Mouse (Mus musculus): ENCODE measurements around the gene Tbx1. TPM values are rescaled to one million over a fixed set of nuclear protein-coding genes. Genes with fewer than 3 reads are reported as not detected.

Tbx1 gene
- polyA plus RNA-seq, 1 experiment = not detected

- Histone ChIP-seq H3K4me3 (replicated peaks) (no peak overlapping the region), H3K36me3 (ENCODE audit: control insufficient read depth) (no peaks in the 10 kb centered on the region), H3K4me1 (ENCODE audit: control insufficient read depth) (no peaks in the 10 kb centered on the region), H3K9me3 (ENCODE audit: control insufficient read depth, low read length) (no peaks in the 10 kb centered on the region), H3K27me3 (ENCODE audit: control insufficient read depth) (peaks cover 44% of the 10 kb centered on the region)
- TF ChIP-seq TAL1 (IDR thresholded peaks at IDR 0.05; ENCODE audit: low read length) (no peak), GATA1 (IDR thresholded peaks at IDR 0.05; ENCODE audit: low read length) (no peak)
Measured at GRCm38 (mm10) chr16:18596255-18596654, 5.8 kb upstream of the Tbx1 start.

- H3K36me3 ChIP-seq (ENCODE audit: control insufficient read depth) = no peaks in the 10 kb centered on the region
- no peak overlapping the region for H3K4me3 ChIP-seq (replicated peaks)
- TF ChIP-seq GATA1 (IDR thresholded peaks at IDR 0.05; ENCODE audit: low read length) = no peak
- no peak for TF ChIP-seq TAL1 (IDR thresholded peaks at IDR 0.05; ENCODE audit: low read length)
- H3K4me1 ChIP-seq (ENCODE audit: control insufficient read depth) = peaks cover 1% of the 10 kb centered on the region; the same call in 1 of the 2 replicates
- peaks cover 2% of the 10 kb centered on the region; the same call in 1 of the 2 replicates for H3K9me3 ChIP-seq (ENCODE audit: control insufficient read depth, low read length)
- H3K27me3 ChIP-seq (ENCODE audit: control insufficient read depth) = peaks cover 67% of the 10 kb centered on the region
Measured at GRCm38 (mm10) chr16:18593930-18594329, 3.5 kb upstream of the Tbx1 start.

- H3K9me3 ChIP-seq (ENCODE audit: control insufficient read depth, low read length) = peaks cover 5% of the 10 kb centered on the region; the same call in 1 of the 2 replicates
- no peak overlapping the region for H3K4me3 ChIP-seq (replicated peaks)
- TF ChIP-seq TAL1 (IDR thresholded peaks at IDR 0.05; ENCODE audit: low read length) = no peak
- TF ChIP-seq GATA1 (IDR thresholded peaks at IDR 0.05; ENCODE audit: low read length) = no peak
- H3K36me3 ChIP-seq (ENCODE audit: control insufficient read depth) = no peaks in the 10 kb centered on the region
- peaks cover 1% of the 10 kb centered on the region; the same call in 1 of the 2 replicates for H3K4me1 ChIP-seq (ENCODE audit: control insufficient read depth)
- H3K27me3 ChIP-seq (ENCODE audit: control insufficient read depth) = peaks cover 85% of the 10 kb centered on the region
Measured at GRCm38 (mm10) chr16:18591047-18592018, 862 bp upstream of the Tbx1 start.

DNA sequence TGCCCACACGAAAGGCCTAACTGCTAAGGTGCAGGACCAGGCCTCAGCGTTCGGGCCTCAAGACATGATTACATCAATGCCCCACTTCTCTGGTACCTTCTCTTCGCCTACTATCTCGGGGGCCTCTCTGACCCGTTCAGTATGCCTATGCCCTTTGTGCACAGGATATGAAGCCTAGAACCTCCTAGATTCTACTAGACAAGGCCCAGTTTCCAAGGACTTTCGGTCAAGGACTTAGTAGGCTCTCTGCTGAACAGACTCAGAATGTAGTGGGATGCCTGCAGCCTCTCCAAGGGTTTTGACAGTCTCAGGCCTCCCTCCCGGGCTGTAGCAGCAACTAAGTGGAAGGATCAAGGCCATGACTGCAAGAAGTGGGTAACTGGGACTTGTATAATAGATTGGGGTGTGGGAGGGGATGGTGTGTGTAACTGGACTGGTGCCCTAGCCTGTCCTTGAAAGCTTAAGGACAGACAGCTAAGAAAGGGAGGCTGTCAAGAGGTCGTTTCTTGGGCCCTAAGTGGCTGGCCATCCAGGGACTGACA is 1.3 kb downstream of the Tbx1 start:
- no peak overlapping the region for H3K4me3 ChIP-seq (replicated peaks)
- no peaks in the 10 kb centered on the region for H3K36me3 ChIP-seq (ENCODE audit: control insufficient read depth)
- peaks cover 7% of the 10 kb centered on the region; the same call in 1 of the 2 replicates for H3K9me3 ChIP-seq (ENCODE audit: control insufficient read depth, low read length)
- no peak for TF ChIP-seq TAL1 (IDR thresholded peaks at IDR 0.05; ENCODE audit: low read length)
- no peak for TF ChIP-seq GATA1 (IDR thresholded peaks at IDR 0.05; ENCODE audit: low read length)
- peaks cover 1% of the 10 kb centered on the region; the same call in 1 of the 2 replicates for H3K4me1 ChIP-seq (ENCODE audit: control insufficient read depth)
- peaks cover 98% of the 10 kb centered on the region for H3K27me3 ChIP-seq (ENCODE audit: control insufficient read depth)

GRCm38 (mm10) chr16:18588738-18589055 is 1.8 kb downstream of the Tbx1 start:
- no peak overlapping the region for H3K4me3 ChIP-seq (replicated peaks)
- no peak for TF ChIP-seq TAL1 (IDR thresholded peaks at IDR 0.05; ENCODE audit: low read length)
- no peak for TF ChIP-seq GATA1 (IDR thresholded peaks at IDR 0.05; ENCODE audit: low read length)
- peaks cover 7% of the 10 kb centered on the region; the same call in 1 of the 2 replicates for H3K9me3 ChIP-seq (ENCODE audit: control insufficient read depth, low read length)
- peaks cover 98% of the 10 kb centered on the region for H3K27me3 ChIP-seq (ENCODE audit: control insufficient read depth)
- H3K36me3 ChIP-seq (ENCODE audit: control insufficient read depth) = no peaks in the 10 kb centered on the region
- peaks cover 1% of the 10 kb centered on the region; the same call in 1 of the 2 replicates for H3K4me1 ChIP-seq (ENCODE audit: control insufficient read depth)

DNA sequence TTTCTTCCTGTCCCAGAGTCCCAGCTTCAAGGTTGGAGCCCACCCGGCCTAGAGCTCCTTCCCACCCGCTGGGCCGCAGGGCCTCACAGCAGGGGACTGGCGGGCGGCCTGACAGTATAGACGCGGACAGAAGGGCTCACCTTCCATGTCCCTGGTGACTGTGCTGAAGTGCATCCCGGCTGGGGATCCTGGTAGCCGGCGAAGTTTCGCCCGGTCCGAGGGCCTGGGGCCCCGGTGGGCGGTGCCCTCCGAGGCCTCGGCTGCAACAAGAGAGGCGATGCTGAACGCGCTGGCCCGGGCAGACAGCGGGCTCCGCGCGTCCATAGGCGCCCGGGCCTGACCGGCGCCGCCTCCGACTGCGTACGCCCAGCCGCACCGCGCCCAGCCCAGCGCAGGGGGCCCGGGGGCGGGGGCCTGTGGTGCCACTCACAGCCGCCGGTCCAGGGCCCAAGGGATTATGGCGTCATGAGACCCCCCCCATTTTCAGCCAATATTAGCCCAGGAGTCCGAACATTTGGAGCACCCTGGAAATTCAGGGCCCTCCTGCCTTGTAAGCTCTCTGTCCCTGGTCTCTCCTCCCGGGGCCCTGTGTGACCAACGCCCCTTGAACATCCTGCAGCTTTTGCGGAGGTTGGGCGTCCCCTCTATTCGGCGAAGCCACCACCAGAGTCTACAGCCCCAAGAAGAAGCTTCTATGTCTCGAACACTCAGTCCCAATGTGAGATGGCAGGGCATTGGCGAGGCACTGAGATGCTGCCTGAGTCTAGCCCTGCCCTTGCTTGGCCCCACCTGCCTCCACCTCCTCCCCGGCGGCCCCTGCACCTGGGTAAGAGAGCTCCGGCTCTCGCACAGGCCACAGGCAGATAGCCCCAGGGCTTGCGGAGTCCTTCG is 2.4 kb downstream of the Tbx1 start:
- Histone ChIP-seq H3K4me1 (ENCODE audit: control insufficient read depth) (peaks cover 1% of the 10 kb centered on the region; the same call in 1 of the 2 replicates), H3K36me3 (ENCODE audit: control insufficient read depth) (no peaks in the 10 kb centered on the region), H3K27me3 (ENCODE audit: control insufficient read depth) (peaks cover 98% of the 10 kb centered on the region), H3K4me3 (replicated peaks) (no peak overlapping the region), H3K9me3 (ENCODE audit: control insufficient read depth, low read length) (peaks cover 7% of the 10 kb centered on the region; the same call in 1 of the 2 replicates)
- TF ChIP-seq TAL1 (IDR thresholded peaks at IDR 0.05; ENCODE audit: low read length) (no peak), GATA1 (IDR thresholded peaks at IDR 0.05; ENCODE audit: low read length) (no peak)

GRCm38 (mm10) chr16:18586906-18587546 is 3.4 kb downstream of the Tbx1 start:
- Histone ChIP-seq H3K36me3 (ENCODE audit: control insufficient read depth) (no peaks in the 10 kb centered on the region), H3K4me3 (replicated peaks) (no peak overlapping the region), H3K27me3 (ENCODE audit: control insufficient read depth) (peaks cover 100% of the 10 kb centered on the region), H3K4me1 (ENCODE audit: control insufficient read depth) (peaks cover 1% of the 10 kb centered on the region; the same call in 1 of the 2 replicates), H3K9me3 (ENCODE audit: control insufficient read depth, low read length) (peaks cover 7% of the 10 kb centered on the region; the same call in 1 of the 2 replicates)
- no peak for TF ChIP-seq GATA1 (IDR thresholded peaks at IDR 0.05; ENCODE audit: low read length)
- no peak for TF ChIP-seq TAL1 (IDR thresholded peaks at IDR 0.05; ENCODE audit: low read length)
